Mouse (Mus musculus): ENCODE measurements around the gene Tac2.

DNA sequence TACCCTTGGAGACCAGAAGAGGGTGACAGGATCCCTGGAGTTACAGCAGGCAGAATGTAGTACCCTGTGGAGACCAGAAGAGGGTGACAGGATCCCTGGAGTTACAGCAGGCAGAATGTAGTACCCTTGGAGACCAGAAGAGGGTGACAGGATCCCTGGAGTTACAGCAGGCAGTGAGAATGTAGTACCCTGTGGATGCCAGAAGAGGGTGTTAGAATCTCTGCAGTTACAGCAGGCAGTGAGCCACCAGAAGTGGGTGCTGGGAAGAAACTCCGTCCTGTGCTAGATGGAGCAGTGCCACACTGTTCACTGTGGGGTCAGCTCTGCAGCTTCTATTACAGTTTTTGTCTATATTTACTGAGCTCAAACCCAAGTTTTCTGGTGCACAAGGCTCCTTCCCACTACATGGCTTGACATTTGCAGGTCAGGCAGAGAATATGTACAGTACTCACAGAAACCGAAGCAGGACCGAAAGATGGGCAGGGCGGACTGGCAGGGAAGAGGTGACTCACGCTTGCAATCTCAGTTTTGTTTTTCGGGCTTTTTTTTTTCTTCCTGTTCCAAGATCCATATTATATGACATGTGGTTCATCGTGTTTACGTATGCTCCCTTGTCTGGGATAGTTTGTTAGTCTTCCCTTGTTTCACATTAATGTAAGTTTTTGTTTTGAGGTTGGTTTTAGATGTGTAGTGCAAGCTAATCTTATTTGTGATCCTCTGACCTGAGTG is 49.3 kb upstream of the Tac2 start:
- TF ChIP-seq CTCF (IDR thresholded peaks at IDR 0.05; ENCODE audit: low read depth, low read length) (peak; percentile 90), POLR2A (IDR thresholded peaks at IDR 0.05; ENCODE audit: borderline replicate concordance, low read depth, low read length) (no peak)
